Mouse (Mus musculus): Measurements from ENCODE around the gene Arg2. TPM values are rescaled to one million over a fixed set of nuclear protein-coding genes. Genes with fewer than 3 reads are reported as not detected.

Arg2 gene
- polyA plus RNA-seq, 1 experiment from 2014 or later, result 29.6 TPM

- H3K9me3 ChIP-seq, result no peaks in the 10 kb centered on the region
- peaks cover 19% of the 10 kb centered on the region; the same call in 1 of the 2 replicates for H3K4me1 ChIP-seq
- 38% methylated on average over 8 of the region's 8 CpGs for WGBS
- peaks cover 18% of the 10 kb centered on the region; the same call in 1 of the 2 replicates for H3K27me3 ChIP-seq (replicated peaks)
- H3K4me2 ChIP-seq, result no peak overlapping the region
- no peaks in the 10 kb centered on the region for H3K36me3 ChIP-seq (replicated peaks)
- H3K27ac ChIP-seq, result no peak overlapping the region
- H3K4me3 ChIP-seq, result no peak overlapping the region
- H3K9ac ChIP-seq, result no peak overlapping the region
- no peak for ATAC-seq (replicated peaks)
Measured at GRCm38 (mm10) chr12:79134676-79135075, 4.1 kb downstream of the Arg2 start.

GRCm38 (mm10) chr12:79135105-79135504 is 4.5 kb downstream of the Arg2 start:
- Histone ChIP-seq H3K27me3 (replicated peaks) (peaks cover 18% of the 10 kb centered on the region; the same call in 1 of the 2 replicates), H3K4me3 (no peak overlapping the region), H3K27ac (no peak overlapping the region), H3K9ac (no peak overlapping the region), H3K4me2 (no peak overlapping the region), H3K4me1 (peaks cover 19% of the 10 kb centered on the region; the same call in 1 of the 2 replicates), H3K9me3 (no peaks in the 10 kb centered on the region), H3K36me3 (replicated peaks) (no peaks in the 10 kb centered on the region)
- ATAC-seq (replicated peaks), result no peak
- 37% methylated on average over 4 of the region's 4 CpGs for WGBS

- Histone ChIP-seq H3K4me1 (peaks cover 6% of the 10 kb centered on the region; the same call in 1 of the 2 replicates), H3K4me3 (no peak overlapping the region), H3K27ac (no peak overlapping the region), H3K27me3 (replicated peaks) (peaks cover 15% of the 10 kb centered on the region; the same call in 1 of the 2 replicates), H3K9me3 (no peaks in the 10 kb centered on the region), H3K9ac (no peak overlapping the region), H3K4me2 (no peak overlapping the region), H3K36me3 (replicated peaks) (no peaks in the 10 kb centered on the region)
- no peak for ATAC-seq (replicated peaks)
- 72% methylated on average over 7 of the region's 7 CpGs for WGBS
Measured at GRCm38 (mm10) chr12:79136949-79137348, 6.4 kb downstream of the Arg2 start.

GRCm38 (mm10) chr12:79138999-79139398 is 8.4 kb downstream of the Arg2 start:
- H3K27ac ChIP-seq, result no peak overlapping the region
- no peaks in the 10 kb centered on the region for H3K4me1 ChIP-seq
- H3K4me2 ChIP-seq, result no peak overlapping the region
- no peaks in the 10 kb centered on the region for H3K9me3 ChIP-seq
- H3K4me3 ChIP-seq, result no peak overlapping the region
- no peaks in the 10 kb centered on the region for H3K36me3 ChIP-seq (replicated peaks)
- no peak overlapping the region for H3K9ac ChIP-seq
- H3K27me3 ChIP-seq (replicated peaks), result no peaks in the 10 kb centered on the region
- ATAC-seq (replicated peaks), result no peak

GRCm38 (mm10) chr12:79139417-79139816 is 8.8 kb downstream of the Arg2 start:
- no peak overlapping the region for H3K4me3 ChIP-seq
- no peak for ATAC-seq (replicated peaks)
- no peaks in the 10 kb centered on the region for H3K4me1 ChIP-seq
- WGBS, result 58% methylated on average over 1 of the region's 1 CpGs
- no peaks in the 10 kb centered on the region for H3K36me3 ChIP-seq (replicated peaks)
- H3K27ac ChIP-seq, result no peak overlapping the region
- H3K27me3 ChIP-seq (replicated peaks), result no peaks in the 10 kb centered on the region
- no peak overlapping the region for H3K4me2 ChIP-seq
- H3K9ac ChIP-seq, result no peak overlapping the region
- H3K9me3 ChIP-seq, result no peaks in the 10 kb centered on the region

- H3K4me1 ChIP-seq, result no peaks in the 10 kb centered on the region
- H3K9ac ChIP-seq, result no peak overlapping the region
- H3K27ac ChIP-seq, result no peak overlapping the region
- no peaks in the 10 kb centered on the region for H3K9me3 ChIP-seq
- no peak for ATAC-seq (replicated peaks)
- WGBS, result 89% methylated on average over 2 of the region's 2 CpGs
- no peak overlapping the region for H3K4me2 ChIP-seq
- no peaks in the 10 kb centered on the region for H3K27me3 ChIP-seq (replicated peaks)
- no peaks in the 10 kb centered on the region for H3K36me3 ChIP-seq (replicated peaks)
- H3K4me3 ChIP-seq, result no peak overlapping the region
Measured at GRCm38 (mm10) chr12:79140811-79141210, 10.2 kb downstream of the Arg2 start.

GRCm38 (mm10) chr12:79141384-79141783 is 10.8 kb downstream of the Arg2 start:
- no peaks in the 10 kb centered on the region for H3K27me3 ChIP-seq (replicated peaks)
- H3K4me1 ChIP-seq, result no peaks in the 10 kb centered on the region
- no peak overlapping the region for H3K27ac ChIP-seq
- H3K9ac ChIP-seq, result no peak overlapping the region
- H3K4me2 ChIP-seq, result no peak overlapping the region
- no peak for ATAC-seq (replicated peaks)
- no peak overlapping the region for H3K4me3 ChIP-seq
- H3K9me3 ChIP-seq, result no peaks in the 10 kb centered on the region
- no peaks in the 10 kb centered on the region for H3K36me3 ChIP-seq (replicated peaks)

- Histone ChIP-seq H3K4me2 (no peak overlapping the region), H3K27ac (no peak overlapping the region), H3K4me3 (no peak overlapping the region), H3K4me1 (no peaks in the 10 kb centered on the region), H3K36me3 (replicated peaks) (peaks cover 24% of the 10 kb centered on the region; the same call in 1 of the 2 replicates), H3K9me3 (no peaks in the 10 kb centered on the region), H3K9ac (no peak overlapping the region), H3K27me3 (replicated peaks) (no peaks in the 10 kb centered on the region)
- no peak for ATAC-seq (replicated peaks)
- 95% methylated on average over 6 of the region's 6 CpGs for WGBS
Measured at GRCm38 (mm10) chr12:79149653-79150052, 19.1 kb downstream of the Arg2 start.

GRCm38 (mm10) chr12:79162876-79163275 is 32.3 kb downstream of the Arg2 start:
- H3K9me3 ChIP-seq, result no peaks in the 10 kb centered on the region
- no peaks in the 10 kb centered on the region for H3K27me3 ChIP-seq (replicated peaks)
- peaks cover 36% of the 10 kb centered on the region for H3K36me3 ChIP-seq (replicated peaks)
- no peak overlapping the region for H3K4me3 ChIP-seq
- H3K4me2 ChIP-seq, result no peak overlapping the region
- WGBS, result 98% methylated on average over 3 of the region's 3 CpGs
- H3K27ac ChIP-seq, result no peak overlapping the region
- H3K4me1 ChIP-seq, result no peaks in the 10 kb centered on the region
- ATAC-seq (replicated peaks), result no peak
- H3K9ac ChIP-seq, result no peak overlapping the region

- H3K4me1 ChIP-seq, result peaks cover 20% of the 10 kb centered on the region
- H3K36me3 ChIP-seq (replicated peaks), result peaks cover 11% of the 10 kb centered on the region; the same call in 1 of the 2 replicates
- no peak overlapping the region for H3K9ac ChIP-seq
- H3K4me2 ChIP-seq, result no peak overlapping the region
- no peak overlapping the region for H3K27ac ChIP-seq
- H3K27me3 ChIP-seq (replicated peaks), result no peaks in the 10 kb centered on the region
- no peaks in the 10 kb centered on the region for H3K9me3 ChIP-seq
- H3K4me3 ChIP-seq, result no peak overlapping the region
- ATAC-seq (replicated peaks), result no peak
Measured at GRCm38 (mm10) chr12:79169173-79169572, 38.6 kb downstream of the Arg2 start.

- 79% methylated on average over 3 of the region's 3 CpGs for WGBS
- H3K9ac ChIP-seq, result no peak overlapping the region
- H3K4me3 ChIP-seq, result no peak overlapping the region
- peaks cover 13% of the 10 kb centered on the region; the same call in 1 of the 2 replicates for H3K36me3 ChIP-seq (replicated peaks)
- no peaks in the 10 kb centered on the region for H3K9me3 ChIP-seq
- H3K4me1 ChIP-seq, result peaks cover 20% of the 10 kb centered on the region
- H3K27ac ChIP-seq, result no peak overlapping the region
- no peak for ATAC-seq (replicated peaks)
- no peak overlapping the region for H3K4me2 ChIP-seq
- H3K27me3 ChIP-seq (replicated peaks), result no peaks in the 10 kb centered on the region
Measured at GRCm38 (mm10) chr12:79170421-79170820, 39.8 kb downstream of the Arg2 start.

GRCm38 (mm10) chr12:79171269-79171995 is 40.9 kb downstream of the Arg2 start:
- H3K9me3 ChIP-seq, result no peaks in the 10 kb centered on the region
- H3K27ac ChIP-seq, result peak overlapping the region; percentile 99
- H3K4me3 ChIP-seq, result peak overlapping the region; percentile 89
- no peaks in the 10 kb centered on the region for H3K27me3 ChIP-seq (replicated peaks)
- no peak for ATAC-seq (replicated peaks)
- peak overlapping the region; percentile 52 for H3K4me2 ChIP-seq
- WGBS, result 29% methylated on average over 12 of the region's 12 CpGs
- peaks cover 14% of the 10 kb centered on the region; the same call in 1 of the 2 replicates for H3K36me3 ChIP-seq (replicated peaks)
- H3K4me1 ChIP-seq, result peaks cover 20% of the 10 kb centered on the region
- peak overlapping the region; percentile 85 for H3K9ac ChIP-seq
